Mouse (Mus musculus) midbrain, embryonic 13.5 days (tissue): ENCODE data around the gene Svep1. TPM values are rescaled to one million over a fixed set of nuclear protein-coding genes. Genes with fewer than 3 reads are reported as not detected.

Experiments
- ATAC-seq: fragments of 200-750 bp; cut with Nextera tagmentation; 2 replicates; pipeline ENCODE4 v1.8.0; 2017; ENCODE audit warnings: mild to moderate bottlenecking, moderate TSS enrichment, moderate library complexity
- H3K27ac ChIP-seq: fragments of 300-500 bp; sonication (generic); 2 replicates; pipeline ENCODE4 v1.5.1; 2015; ENCODE audit warnings: inconsistent platforms, mild to moderate bottlenecking, moderate library complexity
- H3K27me3 ChIP-seq: fragments of 300-500 bp; sonication (generic); 2 replicates; pipeline ENCODE4 v1.6.1; 2015; ENCODE audit warnings: mild to moderate bottlenecking, inconsistent platforms
- H3K36me3 ChIP-seq: fragments of 300-500 bp; sonication (generic); 2 replicates; pipeline ENCODE4 v1.6.1; 2015; ENCODE audit warnings: mild to moderate bottlenecking, inconsistent platforms
- H3K4me1 ChIP-seq: fragments of 300-500 bp; sonication (generic); replicated peaks from 2 replicates; pipeline ENCODE4 v1.6.1; 2015; ENCODE audit warnings: inconsistent platforms
- H3K4me2 ChIP-seq: fragments of 300-500 bp; sonication (generic); replicated peaks from 2 replicates; pipeline ENCODE4 v1.6.1; 2015; ENCODE audit warnings: moderate library complexity, mild to moderate bottlenecking, inconsistent platforms
- H3K4me3 ChIP-seq: fragments of 300-500 bp; sonication (generic); replicated peaks from 2 replicates; pipeline ENCODE4 v1.5.1; 2015; ENCODE audit warnings: mild to moderate bottlenecking, inconsistent platforms
- H3K9ac ChIP-seq: fragments of 300-500 bp; sonication (generic); replicated peaks from 2 replicates; pipeline ENCODE4 v1.6.1; 2015; ENCODE audit warnings: mild to moderate bottlenecking, inconsistent platforms
- H3K9me3 ChIP-seq: fragments of 300-500 bp; sonication (generic); 2 replicates; pipeline ENCODE4 v1.6.1; 2016; ENCODE audit warnings: mild to moderate bottlenecking, inconsistent platforms
- WGBS: fragments of 180-500 bp; shearing (Covaris S2); methylation state at CpG from one replicate; pipeline ENCODE4 v1.1.7; 2015; 5-methylcytosine and 5-hydroxymethylcytosine counted together
- polyA plus RNA-seq: library from polyadenylated mRNA; unstranded; fragments of >200 nt; fragmentation: Nextera tagmentation; extraction: Ambion mirVana; gene quantifications from 2 replicates; pipeline ENCODE4 v1.2.1, GENCODE M21; 2015

Svep1 gene
- 0.24 and 0.36 TPM in 2 replicates for polyA plus RNA-seq

DNA sequence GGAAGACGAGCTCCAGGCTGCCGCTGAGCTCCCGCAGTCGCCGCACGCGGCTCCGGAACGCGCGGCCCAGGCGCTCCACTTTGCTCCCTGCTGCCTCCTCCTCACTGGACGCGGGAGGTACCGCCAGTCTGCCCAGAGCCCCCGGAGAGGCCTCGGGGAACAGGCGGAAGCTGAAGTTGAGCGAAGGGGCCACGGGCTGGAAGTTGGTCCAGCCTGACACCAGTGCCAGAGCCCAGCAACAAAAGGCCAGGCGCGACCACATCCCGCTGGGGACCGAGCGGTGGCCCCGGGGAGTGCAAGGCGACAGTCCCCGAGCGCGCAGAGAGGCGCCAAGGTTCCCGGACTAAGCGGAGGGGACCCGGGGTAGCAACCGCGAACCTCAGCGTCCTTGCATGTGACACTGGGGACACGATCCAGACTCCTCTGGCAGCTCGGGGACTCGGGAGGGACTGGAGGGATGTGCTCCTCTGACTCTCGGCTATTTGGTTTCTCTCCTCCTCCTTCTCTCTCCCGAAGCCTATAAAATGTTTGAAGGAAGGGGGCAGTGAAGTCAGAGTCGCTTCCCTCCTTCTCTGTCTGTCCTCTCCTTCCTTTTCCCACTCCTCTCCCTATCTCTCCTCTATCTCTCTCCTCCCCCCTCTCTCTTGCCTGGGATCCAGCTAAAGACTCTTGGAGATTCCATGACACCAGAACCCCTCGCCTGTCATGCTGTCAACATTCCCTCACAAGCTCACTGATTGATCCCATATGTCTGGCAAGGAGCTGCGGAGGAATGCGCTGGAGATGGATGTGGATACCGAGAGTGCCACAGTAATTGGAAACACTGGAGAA, at the start of gene Svep1:
Gene Svep1, minus strand, starts transcription at position 745 of the 831 bp plus-strand sequence.
- peak; percentile 77 for ATAC-seq
- Histone ChIP-seq H3K4me1 (peaks cover 14% of the 10 kb centered on the region), H3K9ac (peak within 1 kb of the TSS; percentile 50), H3K4me3 (peak within 1 kb of the TSS; percentile 45), H3K4me2 (peak within 1 kb of the TSS; percentile 88), H3K27ac (no peak within 1 kb of the TSS), H3K9me3 (no peaks in the 10 kb centered on the region), H3K36me3 (no peaks in the 10 kb centered on the region), H3K27me3 (peaks cover 38% of the 10 kb centered on the region)
- under 1% methylated on average over 47 of the region's 47 CpGs for WGBS

DNA sequence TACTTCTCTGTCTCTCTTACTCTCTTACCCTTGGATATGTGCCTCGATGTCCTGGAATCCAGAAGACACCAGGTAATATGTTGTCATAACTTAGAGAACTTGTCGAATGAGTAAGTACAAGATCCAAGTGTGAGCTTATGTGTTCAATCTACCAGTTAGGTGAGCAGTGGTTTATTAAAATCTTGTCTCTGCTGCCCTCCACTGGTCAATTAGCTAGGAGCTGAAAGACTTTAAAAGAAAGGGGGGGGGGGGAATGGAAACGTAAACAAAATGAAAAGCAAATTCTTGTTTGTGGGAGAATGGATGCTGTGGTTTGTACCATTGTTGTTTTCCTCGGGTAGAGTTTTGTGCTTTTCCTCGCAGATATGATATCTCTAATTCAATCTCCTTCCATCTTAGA, 46.8 kb upstream of the Svep1 start:
- no peaks in the 10 kb centered on the region for H3K4me1 ChIP-seq
- H3K9ac ChIP-seq: no peak overlapping the region
- no peaks in the 10 kb centered on the region for H3K27me3 ChIP-seq
- no peak overlapping the region for H3K4me2 ChIP-seq
- H3K9me3 ChIP-seq: no peaks in the 10 kb centered on the region
- no peaks in the 10 kb centered on the region for H3K36me3 ChIP-seq
- no peak for ATAC-seq
- H3K4me3 ChIP-seq: no peak overlapping the region
- H3K27ac ChIP-seq: no peak overlapping the region
- 42% methylated on average over 5 of the region's 5 CpGs for WGBS

- Histone ChIP-seq H3K36me3 (no peaks in the 10 kb centered on the region), H3K4me2 (no peak overlapping the region), H3K9me3 (no peaks in the 10 kb centered on the region), H3K4me1 (no peaks in the 10 kb centered on the region), H3K27me3 (no peaks in the 10 kb centered on the region), H3K9ac (no peak overlapping the region), H3K27ac (no peak overlapping the region), H3K4me3 (no peak overlapping the region)
- no peak for ATAC-seq
- 94% methylated on average over 3 of the region's 3 CpGs for WGBS
Measured at GRCm38 (mm10) chr4:58252381-58252780, 45.7 kb upstream of the Svep1 start.

- H3K9ac ChIP-seq: no peak overlapping the region
- H3K4me2 ChIP-seq: no peak overlapping the region
- no peaks in the 10 kb centered on the region for H3K4me1 ChIP-seq
- ATAC-seq: no peak
- no peak overlapping the region for H3K4me3 ChIP-seq
- WGBS: 90% methylated on average over 1 of the region's 1 CpGs
- no peaks in the 10 kb centered on the region for H3K36me3 ChIP-seq
- H3K9me3 ChIP-seq: no peaks in the 10 kb centered on the region
- H3K27me3 ChIP-seq: no peaks in the 10 kb centered on the region
- no peak overlapping the region for H3K27ac ChIP-seq
Measured at GRCm38 (mm10) chr4:58245544-58245943, 38.9 kb upstream of the Svep1 start.

GRCm38 (mm10) chr4:58240416-58240815, 33.8 kb upstream of the Svep1 start:
- H3K27me3 ChIP-seq: no peaks in the 10 kb centered on the region
- H3K27ac ChIP-seq: no peak overlapping the region
- H3K4me1 ChIP-seq: no peaks in the 10 kb centered on the region
- no peak for ATAC-seq
- H3K9ac ChIP-seq: no peak overlapping the region
- no peaks in the 10 kb centered on the region for H3K36me3 ChIP-seq
- H3K9me3 ChIP-seq: no peaks in the 10 kb centered on the region
- H3K4me3 ChIP-seq: no peak overlapping the region
- 86% methylated on average over 7 of the region's 7 CpGs for WGBS
- no peak overlapping the region for H3K4me2 ChIP-seq

GRCm38 (mm10) chr4:58235828-58236227, 29.2 kb upstream of the Svep1 start:
- WGBS: 65% methylated on average over 6 of the region's 6 CpGs
- no peak overlapping the region for H3K4me3 ChIP-seq

GRCm38 (mm10) chr4:58223499-58223898, 16.8 kb upstream of the Svep1 start:
- no peak for ATAC-seq
- Histone ChIP-seq H3K9me3 (no peaks in the 10 kb centered on the region), H3K4me2 (no peak overlapping the region), H3K9ac (no peak overlapping the region), H3K36me3 (no peaks in the 10 kb centered on the region), H3K4me3 (no peak overlapping the region), H3K27me3 (no peaks in the 10 kb centered on the region), H3K27ac (no peak overlapping the region), H3K4me1 (no peaks in the 10 kb centered on the region)
- WGBS: 88% methylated on average over 2 of the region's 2 CpGs

More at GRCm38 (mm10) chr4:58235828-58236227, 29.2 kb upstream of the Svep1 start:
- ATAC-seq: no peak
- no peaks in the 10 kb centered on the region for H3K27me3 ChIP-seq
- H3K9me3 ChIP-seq: no peaks in the 10 kb centered on the region
- H3K4me2 ChIP-seq: no peak overlapping the region
- H3K4me1 ChIP-seq: no peaks in the 10 kb centered on the region
- H3K27ac ChIP-seq: no peak overlapping the region
- no peak overlapping the region for H3K9ac ChIP-seq
- H3K36me3 ChIP-seq: no peaks in the 10 kb centered on the region

GRCm38 (mm10) chr4:58211374-58211773, 4.7 kb upstream of the Svep1 start:
- WGBS: 73% methylated on average over 6 of the region's 6 CpGs
- Histone ChIP-seq H3K4me3 (no peak overlapping the region), H3K4me2 (no peak overlapping the region), H3K9me3 (no peaks in the 10 kb centered on the region), H3K27ac (no peak overlapping the region), H3K27me3 (peaks cover 20% of the 10 kb centered on the region), H3K36me3 (no peaks in the 10 kb centered on the region), H3K4me1 (peaks cover 4% of the 10 kb centered on the region), H3K9ac (no peak overlapping the region)
- ATAC-seq: no peak

DNA sequence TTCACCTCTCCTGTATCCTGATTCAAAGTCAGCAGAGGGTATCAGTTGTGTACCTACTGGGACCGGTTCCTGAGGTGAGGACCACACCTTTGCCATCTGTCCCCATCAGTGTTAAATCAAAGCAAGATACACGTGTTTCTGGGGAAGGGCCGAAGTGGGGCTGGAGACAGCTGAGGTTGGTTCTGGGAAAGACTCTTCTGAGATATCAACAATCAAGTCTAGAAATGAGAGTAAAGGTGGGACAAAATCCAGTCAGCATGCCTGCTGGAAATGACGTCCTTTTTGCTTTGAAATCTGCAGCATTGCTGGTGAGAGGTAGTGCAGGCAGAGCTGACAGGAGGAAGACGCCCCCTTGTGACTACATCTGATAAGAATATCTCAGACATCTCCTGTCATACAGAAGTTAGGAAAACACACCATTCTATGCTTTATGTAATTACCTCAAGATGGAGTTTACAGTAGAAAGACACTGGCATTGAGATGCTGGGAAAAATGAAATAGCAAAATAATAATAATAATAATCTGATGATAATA, 4.0 kb upstream of the Svep1 start:
- no peak for ATAC-seq
- Histone ChIP-seq H3K4me1 (peaks cover 12% of the 10 kb centered on the region), H3K4me3 (no peak overlapping the region), H3K4me2 (no peak overlapping the region), H3K27ac (no peak overlapping the region), H3K9me3 (no peaks in the 10 kb centered on the region), H3K27me3 (peaks cover 27% of the 10 kb centered on the region), H3K9ac (no peak overlapping the region), H3K36me3 (no peaks in the 10 kb centered on the region)
- WGBS: 67% methylated on average over 5 of the region's 5 CpGs

DNA sequence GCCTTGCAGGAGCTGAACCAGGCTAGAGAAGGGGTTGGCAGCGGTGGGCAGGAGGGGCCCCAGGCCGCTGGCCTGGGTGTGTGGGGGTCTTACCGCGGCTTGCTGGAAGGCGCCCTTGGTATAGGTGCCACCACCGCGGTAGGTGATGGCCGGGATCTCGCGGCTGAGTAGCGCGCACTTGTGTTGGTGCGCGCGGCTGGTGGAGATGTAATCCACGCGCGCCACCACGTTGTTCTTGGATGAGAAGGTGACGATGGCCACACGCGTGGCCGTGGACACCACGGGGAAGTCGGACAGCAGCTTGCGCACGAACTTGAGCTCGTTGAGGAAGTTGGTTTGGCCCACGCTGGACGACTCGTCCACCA, 927 bp downstream of the Svep1 start:
- Histone ChIP-seq H3K27ac (no peak overlapping the region), H3K4me2 (peak overlapping the region; percentile 88), H3K4me3 (peak overlapping the region; percentile 45), H3K27me3 (peaks cover 38% of the 10 kb centered on the region), H3K4me1 (peaks cover 14% of the 10 kb centered on the region), H3K36me3 (no peaks in the 10 kb centered on the region), H3K9me3 (no peaks in the 10 kb centered on the region), H3K9ac (peak overlapping the region; percentile 50)
- under 1% methylated on average over 31 of the region's 31 CpGs for WGBS
- ATAC-seq: peak; percentile 50

DNA sequence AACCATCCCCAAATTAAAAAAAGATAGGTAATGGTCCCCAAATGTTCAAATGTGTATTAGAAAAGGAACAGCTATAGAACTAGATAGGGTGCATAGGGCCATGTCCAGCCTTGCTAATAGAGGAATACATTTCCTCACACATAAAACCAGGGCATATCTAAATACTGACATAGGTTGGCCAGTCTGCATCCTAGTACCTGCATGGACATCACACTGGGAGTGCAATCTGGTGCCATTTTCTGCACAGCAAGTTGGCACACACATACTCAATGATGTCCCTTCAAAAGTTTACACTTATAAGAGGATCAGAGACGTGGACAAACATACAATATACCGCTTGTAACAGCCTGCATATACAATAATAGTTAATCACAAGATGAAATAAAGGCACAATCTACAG, 5.0 kb downstream of the Svep1 start:
- Histone ChIP-seq H3K4me1 (peaks cover 13% of the 10 kb centered on the region), H3K9me3 (no peaks in the 10 kb centered on the region), H3K4me3 (no peak overlapping the region), H3K27me3 (peaks cover 21% of the 10 kb centered on the region), H3K36me3 (no peaks in the 10 kb centered on the region), H3K4me2 (no peak overlapping the region), H3K9ac (no peak overlapping the region), H3K27ac (no peak overlapping the region)
- 88% methylated on average over 2 of the region's 2 CpGs for WGBS
- ATAC-seq: no peak

- 78% methylated on average over 4 of the region's 4 CpGs for WGBS
- no peak overlapping the region for H3K27ac ChIP-seq
- H3K9ac ChIP-seq: no peak overlapping the region
- H3K36me3 ChIP-seq: no peaks in the 10 kb centered on the region
- peaks cover 4% of the 10 kb centered on the region for H3K4me1 ChIP-seq
- no peak for ATAC-seq
- H3K27me3 ChIP-seq: peaks cover 12% of the 10 kb centered on the region
- no peaks in the 10 kb centered on the region for H3K9me3 ChIP-seq
- no peak overlapping the region for H3K4me3 ChIP-seq
- no peak overlapping the region for H3K4me2 ChIP-seq
Measured at GRCm38 (mm10) chr4:58200826-58201225, 5.8 kb downstream of the Svep1 start.
